Mouse (Mus musculus) CH12F3 (cell line): Measurements from ENCODE around the gene Lsamp.

ENCODE experiments used
- in situ Hi-C: fragments of 300-500 bp; cut with MboI; formaldehyde crosslinking; loops from 2 replicates; pipeline ENCODE4 v1.14.3; 2020; ENCODE audit warnings: low sequenced_read_pairs

Gene Lsamp

GRCm38 (mm10) chr16:40930596-40930995 lies 946.4 kb downstream of the Lsamp start:
- in situ Hi-C loops = no loop called here

- in situ Hi-C loops = no loop called here
Measured at GRCm38 (mm10) chr16:40942266-40942665, 958.1 kb downstream of the Lsamp start.

GRCm38 (mm10) chr16:40945834-40946233 lies 961.7 kb downstream of the Lsamp start:
- in situ Hi-C loops = no loop called here

GRCm38 (mm10) chr16:40948013-40948412 lies 963.9 kb downstream of the Lsamp start:
- in situ Hi-C loops = no loop called here

- in situ Hi-C loops = no loop called here
Measured at GRCm38 (mm10) chr16:40959211-40959610, 975.0 kb downstream of the Lsamp start.

GRCm38 (mm10) chr16:40960586-40960985 lies 976.4 kb downstream of the Lsamp start:
- in situ Hi-C loops = no loop called here

GRCm38 (mm10) chr16:40968088-40968860 lies 984.1 kb downstream of the Lsamp start:
- in situ Hi-C loops = no loop called here

GRCm38 (mm10) chr16:40971382-40971781 lies 987.2 kb downstream of the Lsamp start:
- in situ Hi-C loops = no loop called here

- in situ Hi-C loops = no loop called here
Measured at GRCm38 (mm10) chr16:40974084-40974483, 989.9 kb downstream of the Lsamp start.

GRCm38 (mm10) chr16:40983026-40983425 lies 998.9 kb downstream of the Lsamp start:
- in situ Hi-C loops = no loop called here

GRCm38 (mm10) chr16:41007569-41007968 lies 1023.4 kb downstream of the Lsamp start:
- in situ Hi-C loops = no loop called here

- in situ Hi-C loops = no loop called here
Measured at GRCm38 (mm10) chr16:41034746-41035145, 1050.6 kb downstream of the Lsamp start.

- in situ Hi-C loops = no loop called here
Measured at GRCm38 (mm10) chr16:41041686-41042085, 1057.5 kb downstream of the Lsamp start.

- in situ Hi-C loops = no loop called here
Measured at GRCm38 (mm10) chr16:41063270-41063857, 1079.2 kb downstream of the Lsamp start.

GRCm38 (mm10) chr16:41073470-41073869 lies 1089.3 kb downstream of the Lsamp start:
- in situ Hi-C loops = no loop called here

GRCm38 (mm10) chr16:41088648-41089047 lies 1104.5 kb downstream of the Lsamp start:
- in situ Hi-C loops = no loop called here

GRCm38 (mm10) chr16:41090092-41090491 lies 1105.9 kb downstream of the Lsamp start:
- in situ Hi-C loops = no loop called here

GRCm38 (mm10) chr16:41091259-41091658 lies 1107.1 kb downstream of the Lsamp start:
- in situ Hi-C loops = no loop called here

- in situ Hi-C loops = no loop called here
Measured at GRCm38 (mm10) chr16:41102805-41103204, 1118.6 kb downstream of the Lsamp start.

- in situ Hi-C loops = no loop called here
Measured at GRCm38 (mm10) chr16:41124361-41124760, 1140.2 kb downstream of the Lsamp start.

- in situ Hi-C loops = no loop called here
Measured at GRCm38 (mm10) chr16:41125051-41125450, 1140.9 kb downstream of the Lsamp start.

- in situ Hi-C loops = no loop called here
Measured at GRCm38 (mm10) chr16:41131053-41131452, 1146.9 kb downstream of the Lsamp start.
